Comparison of ENCODE assay signal across 9 mouse cellular contexts in the genomic region with DNA sequence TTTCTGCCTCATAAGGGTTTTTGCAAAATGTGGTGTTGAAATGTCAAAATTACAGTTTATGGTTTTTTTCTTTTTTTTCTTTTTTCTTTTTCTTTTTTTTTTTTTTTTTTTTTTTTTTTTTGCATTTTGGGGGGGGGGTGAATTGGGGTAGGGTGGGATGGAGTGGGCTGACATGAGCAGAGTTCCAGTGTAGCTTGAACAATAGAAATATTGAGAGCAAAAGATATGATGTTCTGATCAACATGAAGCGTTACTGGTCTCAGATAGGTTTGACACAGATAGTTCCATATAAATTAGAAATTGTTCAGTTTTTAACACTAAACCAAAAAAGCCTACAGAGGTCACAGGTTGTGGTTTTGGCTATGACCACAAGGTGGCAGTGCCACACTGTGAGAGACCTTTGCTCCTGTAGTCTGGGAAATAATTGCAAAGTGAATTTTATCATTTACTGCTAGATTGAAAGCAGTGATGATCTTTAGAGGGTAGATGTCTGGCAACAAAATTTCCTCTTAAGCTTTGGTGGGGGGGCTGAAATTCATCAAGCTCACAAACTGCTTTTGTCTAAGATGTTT. TPM values are rescaled to one million over a fixed set of nuclear protein-coding genes. Genes with fewer than 3 reads are reported as not detected.
DNase-seq lines count a peak whose midpoint lies in the region; ATAC-seq and TF ChIP-seq lines count a peak whose summit lies in the region.
"Had no signal": no experiment of that assay in that cellular context is flagged by ENCODE, and none has a peak within 500 bp of the region (broad histone marks: within the 10 kb centered on the region; RNA-seq: fewer than 3 reads in every experiment).

No protein-coding gene starts in this region.

- no peaks in the 10 kb centered on the region for H3K9me3 ChIP-seq in hindbrain, embryonic 12.5 days (replicated peaks)

- TF ChIP-seq POLR2A in heart, adult 2 months (IDR thresholded peaks at IDR 0.05; ENCODE audit: insufficient read depth, low read depth, low read length): no peak

- ATAC-seq in hindbrain, embryonic 12.5 days (ENCODE audit: low FRiP score): peak; percentile 67; the same call in 1 of the 2 replicates

- no peaks in the 10 kb centered on the region for H3K79me2 ChIP-seq in heart, adult 2 months (replicated peaks; ENCODE audit: control insufficient read depth, insufficient read depth, low read length)

- peak; percentile 75 for TF ChIP-seq CTCF in heart, adult 2 months (IDR thresholded peaks at IDR 0.05)

- no peak for DNase-seq in heart, adult 2 months
- no peak for DNase-seq in heart, postnatal 25 days (ENCODE audit: low spot score)
- peak; percentile 62 for DNase-seq in R1 (ENCODE audit: low read depth, low spot score)
- DNase-seq in cerebellum, postnatal 4 days (ENCODE audit: low spot score in 2 of 2): peak; percentile 47 to 72
- peak; percentile 32 to 74 for DNase-seq in layer of hippocampus, postnatal 25 days (ENCODE audit: extremely low spot score in 1 of 2, low spot score in 1 of 2)
- DNase-seq in mesoderm, embryonic 11.5 days (ENCODE audit: low read depth, low spot score): peak; percentile 77
- peak; percentile 68 for DNase-seq in right cerebral cortex, postnatal 4 days

- no peak overlapping the region for H3K4me3 ChIP-seq in heart, adult 2 months
- no peak overlapping the region for H3K4me3 ChIP-seq in hindbrain, embryonic 12.5 days

- no peaks in the 10 kb centered on the region for H3K4me1 ChIP-seq in heart, adult 2 months (ENCODE audit: control insufficient read depth, insufficient read depth, low read length)
- H3K4me1 ChIP-seq in hindbrain, embryonic 12.5 days: no peaks in the 10 kb centered on the region

- H3K27ac ChIP-seq in heart, adult 2 months: no peak overlapping the region
- H3K27ac ChIP-seq in hindbrain, embryonic 12.5 days: no peak overlapping the region
- H3K27ac ChIP-seq: macrophage had no signal

- WGBS in heart, adult 2 months: 18% methylated on average over 1 of the region's 1 CpGs
- 47% methylated on average over 1 of the region's 1 CpGs for WGBS in hindbrain, embryonic 12.5 days

- TF ChIP-seq EP300 in heart, adult 2 months (IDR thresholded peaks at IDR 0.05; ENCODE audit: insufficient read depth, low read depth, low read length): no peak

- H3K36me3 ChIP-seq in heart, adult 2 months (ENCODE audit: control insufficient read depth, insufficient read depth, low read length): no peaks in the 10 kb centered on the region
- no peaks in the 10 kb centered on the region for H3K36me3 ChIP-seq in hindbrain, embryonic 12.5 days

- H3K4me2 ChIP-seq in hindbrain, embryonic 12.5 days (replicated peaks): no peak overlapping the region

- intact Hi-C loops in heart, adult 2 months (cut with DNase I): no loop called here
- intact Hi-C loops in heart, postnatal 25 days (cut with DNase I): loop anchor here (10.0 kb wide), 1 partner anchor 1576 kb away; no protein-coding TSS in a partner anchor

- no peaks in the 10 kb centered on the region for H3K27me3 ChIP-seq in heart, adult 2 months (ENCODE audit: control insufficient read depth, insufficient read depth, low read length)
- H3K27me3 ChIP-seq in hindbrain, embryonic 12.5 days: no peaks in the 10 kb centered on the region

- H3K9ac ChIP-seq in heart, adult 2 months (ENCODE audit: low read depth, low read length): no peak overlapping the region
- H3K9ac ChIP-seq in hindbrain, embryonic 12.5 days: no peak overlapping the region

RNA-seq across cellular contexts. Expression of gene Adcyap1, which starts 40.5 kb away (rescaled TPM):
- total RNA-seq in heart, adult 2 months (2021): not detected
- not detected in 2 replicates for polyA plus RNA-seq in heart, adult 2 months (2012; rRNA removed)
- not detected for total RNA-seq in heart, postnatal 25 days (2021)
- polyA plus RNA-seq in hindbrain, embryonic 12.5 days (2016; fragmentation: Nextera tagmentation; extraction: Ambion mirVana): 20.5 and 21.8 TPM in 2 replicates
- total RNA-seq in layer of hippocampus, postnatal 25 days (2021): 10 to 100 TPM in 1 of 2 experiments, 1 to 10 TPM in 1; 8.0 to 12.2 TPM
- polyA plus RNA-seq: macrophage had no signal

Comparison
In these comparisons a context has a peak if more than half of its experiments do, and no peak if none do; other contexts are left out.
1. DNase-seq: peak in R1 (single experiment), cerebellum, postnatal 4 days (2 of 2), layer of hippocampus, postnatal 25 days (2 of 2), mesoderm, embryonic 11.5 days (single experiment) and right cerebral cortex, postnatal 4 days (single experiment); none in heart, adult 2 months (0 of 2) and heart, postnatal 25 days (single experiment).
2. RNA of gene Adcyap1, which starts 40.5 kb away (total RNA-seq): 8.0 to 12.2 TPM in layer of hippocampus, postnatal 25 days; not detected in heart, adult 2 months and not detected in heart, postnatal 25 days; every median in the first group is over 4 times any median in the second.